Mouse (Mus musculus): ENCODE data around the gene Edar.
A peak's percentile ranks its signal among the peaks of the same experiment; 100 is the strongest.

Gene Edar

GRCm38 (mm10) chr10:58651270-58652042 lies 24.0 kb downstream of the Edar start:
- no peak for DNase-seq (ENCODE audit: low read depth, low spot score)

GRCm38 (mm10) chr10:58648787-58649186 lies 26.7 kb downstream of the Edar start:
- DNase-seq (ENCODE audit: low read depth, low spot score), result no peak

- DNase-seq (ENCODE audit: low read depth, low spot score), result no peak
Measured at GRCm38 (mm10) chr10:58644671-58645070, 30.8 kb downstream of the Edar start.

GRCm38 (mm10) chr10:58644194-58644593 lies 31.3 kb downstream of the Edar start:
- no peak for DNase-seq (ENCODE audit: low read depth, low spot score)

GRCm38 (mm10) chr10:58643001-58643400 lies 32.5 kb downstream of the Edar start:
- DNase-seq (ENCODE audit: low read depth, low spot score), result no peak

GRCm38 (mm10) chr10:58641631-58642030 lies 33.8 kb downstream of the Edar start:
- DNase-seq (ENCODE audit: low read depth, low spot score), result no peak

- DNase-seq (ENCODE audit: low read depth, low spot score), result no peak
Measured at GRCm38 (mm10) chr10:58640446-58641400, 34.7 kb downstream of the Edar start.

GRCm38 (mm10) chr10:58639291-58639690 lies 36.2 kb downstream of the Edar start:
- DNase-seq (ENCODE audit: low read depth, low spot score), result no peak

GRCm38 (mm10) chr10:58636431-58637080 lies 38.9 kb downstream of the Edar start:
- no peak for DNase-seq (ENCODE audit: low read depth, low spot score)

GRCm38 (mm10) chr10:58633507-58633906 lies 41.9 kb downstream of the Edar start:
- DNase-seq (ENCODE audit: low read depth, low spot score), result no peak

- DNase-seq (ENCODE audit: low read depth, low spot score), result peak; percentile 11
Measured at GRCm38 (mm10) chr10:58627569-58627968, 47.9 kb downstream of the Edar start.

GRCm38 (mm10) chr10:58624848-58625711 lies 50.4 kb downstream of the Edar start:
- no peak for DNase-seq (ENCODE audit: low read depth, low spot score)

GRCm38 (mm10) chr10:58619266-58619665 lies 56.2 kb downstream of the Edar start:
- no peak for DNase-seq (ENCODE audit: low read depth, low spot score)

GRCm38 (mm10) chr10:58618501-58619216 lies 56.8 kb downstream of the Edar start:
- DNase-seq (ENCODE audit: low read depth, low spot score), result no peak

- no peak for DNase-seq (ENCODE audit: low read depth, low spot score)
Measured at GRCm38 (mm10) chr10:58616565-58616964, 58.9 kb downstream of the Edar start.

GRCm38 (mm10) chr10:58614601-58615000 lies 60.9 kb downstream of the Edar start:
- DNase-seq (ENCODE audit: low read depth, low spot score), result no peak

- no peak for DNase-seq (ENCODE audit: low read depth, low spot score)
Measured at GRCm38 (mm10) chr10:58610484-58611261, 64.8 kb downstream of the Edar start.

- DNase-seq (ENCODE audit: low read depth, low spot score), result no peak
Measured at GRCm38 (mm10) chr10:58608858-58609257, 66.6 kb downstream of the Edar start.

- no peak for DNase-seq (ENCODE audit: low read depth, low spot score)
Measured at GRCm38 (mm10) chr10:58606356-58606755, 69.1 kb downstream of the Edar start.

GRCm38 (mm10) chr10:58604779-58605178 lies 70.7 kb downstream of the Edar start:
- no peak for DNase-seq (ENCODE audit: low read depth, low spot score)

All from retina, adult 2 months (tissue).